7 mouse cellular contexts compared by ENCODE assay signal in genomic region chr3:108411754-108412121, GRCm38 (mm10). TPM values are rescaled to one million over a fixed set of nuclear protein-coding genes. Genes with fewer than 3 reads are reported as not detected.
DNase-seq lines count a peak whose midpoint lies in the region; ATAC-seq and TF ChIP-seq lines count a peak whose summit lies in the region.

No protein-coding gene starts in this region.

- no peak for TF ChIP-seq POLR2A in cortical plate, adult 2 months (IDR thresholded peaks at IDR 0.05; ENCODE audit: extremely low read depth, insufficient read depth, low read length)

- H3K4me3 ChIP-seq in cortical plate, adult 2 months (ENCODE audit: insufficient read depth, low read length): peak overlapping the region; percentile 36
- H3K4me3 ChIP-seq in midbrain, embryonic 16.5 days (ENCODE audit: low read depth, low read length): peak overlapping the region; percentile 28

- peak; percentile 83 for DNase-seq in retina, postnatal 1 day
- no peak for DNase-seq in retina, embryonic 14.5 days (ENCODE audit: low spot score)
- peak; percentile 42 for DNase-seq in heart, postnatal 4 days
- peak; percentile 61 to 63 for DNase-seq in layer of hippocampus, postnatal 10 days (ENCODE audit: low spot score in 2 of 2)
- no peak for DNase-seq in spleen, postnatal 14 days (ENCODE audit: low spot score in 2 of 2)

- H3K36me3 ChIP-seq in midbrain, embryonic 16.5 days (ENCODE audit: control insufficient read depth, insufficient read depth, low read length): peaks cover 24% of the 10 kb centered on the region

- peaks cover 3% of the 10 kb centered on the region; the same call in 1 of the 2 replicates for H3K9me3 ChIP-seq in midbrain, embryonic 16.5 days (replicated peaks; ENCODE audit: control insufficient read depth, low read length, poor library complexity, severe bottlenecking)

- peaks cover 28% of the 10 kb centered on the region for H3K4me1 ChIP-seq in cortical plate, adult 2 months (ENCODE audit: control insufficient read depth, insufficient read depth, low read length)
- peaks cover 52% of the 10 kb centered on the region for H3K4me1 ChIP-seq in midbrain, embryonic 16.5 days (ENCODE audit: control insufficient read depth, insufficient read depth, low read length)

- H3K27ac ChIP-seq in cortical plate, adult 2 months (ENCODE audit: insufficient read depth, low read length): 0 out of 2 replicates have a peak overlapping the region, but pooled peaks have one; percentile 13
- peak overlapping the region; percentile 88 for H3K27ac ChIP-seq in midbrain, embryonic 16.5 days (ENCODE audit: low read length)

- peak overlapping the region; percentile 79 for H3K9ac ChIP-seq in midbrain, embryonic 16.5 days (ENCODE audit: low read depth, low read length)

- peak overlapping the region; percentile 65 for H3K4me2 ChIP-seq in midbrain, embryonic 16.5 days (ENCODE audit: low read length)

- ATAC-seq in midbrain, embryonic 16.5 days: peak; percentile 43

- no peaks in the 10 kb centered on the region for H3K27me3 ChIP-seq in midbrain, embryonic 16.5 days (ENCODE audit: control insufficient read depth, insufficient read depth, low read depth, low read length)

- no peak for TF ChIP-seq CTCF in cortical plate, adult 2 months (IDR thresholded peaks at IDR 0.05; ENCODE audit: extremely low read depth, insufficient read depth, low read length)

- 11% methylated on average over 7 of the region's 8 CpGs for WGBS in midbrain, embryonic 16.5 days

RNA-seq across cellular contexts. Expression of gene Celsr2, which starts 3.6 kb away (rescaled TPM):
- 60.0 and 61.5 TPM in 2 replicates for polyA plus RNA-seq in cortical plate, adult 2 months (2012; rRNA removed)
- 1 to 10 TPM; 9.0 to 9.5 TPM for total RNA-seq in heart, postnatal 4 days (2021)
- total RNA-seq in layer of hippocampus, postnatal 10 days (2021): 100 to 1,000 TPM; 177 to 179 TPM
- 27.9 and 33.2 TPM in 2 replicates for polyA plus RNA-seq in midbrain, embryonic 16.5 days (2015; fragmentation: Nextera tagmentation; extraction: Ambion mirVana)

RNA-seq across cellular contexts. Expression of gene Psrc1, which starts 28.1 kb away (rescaled TPM):
- 29.9 and 35.5 TPM in 2 replicates for polyA plus RNA-seq in cortical plate, adult 2 months (2012; rRNA removed)
- total RNA-seq in heart, postnatal 4 days (2021): 1 to 10 TPM; 6.7 to 8.8 TPM
- total RNA-seq in layer of hippocampus, postnatal 10 days (2021): 10 to 100 TPM; 12.5 to 12.8 TPM
- polyA plus RNA-seq in midbrain, embryonic 16.5 days (2015; fragmentation: Nextera tagmentation; extraction: Ambion mirVana): 3.9 and 5.2 TPM in 2 replicates

RNA-seq across cellular contexts. Expression of gene Sars, which starts 33.3 kb away (rescaled TPM):
- polyA plus RNA-seq in cortical plate, adult 2 months (2012; rRNA removed): 188 and 204 TPM in 2 replicates
- 10 to 100 TPM; 88.2 to 90.6 TPM for total RNA-seq in heart, postnatal 4 days (2021)
- 100 to 1,000 TPM; 215 TPM for total RNA-seq in layer of hippocampus, postnatal 10 days (2021)
- 217 and 220 TPM in 2 replicates for polyA plus RNA-seq in midbrain, embryonic 16.5 days (2015; fragmentation: Nextera tagmentation; extraction: Ambion mirVana)

RNA-seq across cellular contexts. Expression of gene Mybphl, which starts 47.0 kb away (rescaled TPM):
- polyA plus RNA-seq in cortical plate, adult 2 months (2012; rRNA removed): 0.08 TPM in 1 of 2 replicates, not detected in the other
- 10 to 100 TPM; 44.7 to 57.2 TPM for total RNA-seq in heart, postnatal 4 days (2021)
- total RNA-seq in layer of hippocampus, postnatal 10 days (2021): under 1 TPM in 1 of 2 experiments, not detected in 1; 0.36 TPM
- not detected in 2 replicates for polyA plus RNA-seq in midbrain, embryonic 16.5 days (2015; fragmentation: Nextera tagmentation; extraction: Ambion mirVana)

Comparison
In these comparisons a context has a peak if more than half of its experiments do, and no peak if none do; other contexts are left out.
1. DNase-seq: peak in retina, postnatal 1 day (single experiment), heart, postnatal 4 days (single experiment) and layer of hippocampus, postnatal 10 days (2 of 2); none in retina, embryonic 14.5 days (single experiment) and spleen, postnatal 14 days (0 of 2).
2. RNA of gene Celsr2, which starts 3.6 kb away (total RNA-seq): 177 to 179 TPM in layer of hippocampus, postnatal 10 days; 9.0 to 9.5 TPM in heart, postnatal 4 days; every median in the first group is over 10 times any median in the second.